Mouse (Mus musculus) CH12.LX (cell line): Measurements from ENCODE around the gene B4gat1. TPM values are rescaled to one million over a fixed set of nuclear protein-coding genes. Genes with fewer than 3 reads are reported as not detected.

Experiments used
- DNase-seq: peaks from one replicate; pipeline ENCODE4 v3.0.0-alpha.2; 2013; ENCODE audit errors: extremely low read depth
- H3K27ac ChIP-seq: 2 replicates; pipeline ENCODE4 v1.5.1; 2012; ENCODE audit warnings: low read depth, mild to moderate bottlenecking, control low read depth, moderate library complexity; ENCODE audit not compliant: insufficient read depth
- H3K27me3 ChIP-seq: replicated peaks from 2 replicates; pipeline ENCODE3; 2012; ENCODE audit warnings: inconsistent platforms
- H3K36me3 ChIP-seq, 2 experiments: replicated peaks in 1 of 2; 2 replicates each; pipeline versions ENCODE3 to v1.6.1; 2012; ENCODE audit warnings: inconsistent platforms in 1 of 2, low read length in 1 of 2, mild to moderate bottlenecking in 1 of 2, mixed read lengths in 1 of 2, moderate library complexity in 1 of 2; ENCODE audit not compliant: control insufficient read depth in 1 of 2, insufficient read depth in 1 of 2
- H3K4me1 ChIP-seq, 2 experiments: 2 replicates each; pipeline ENCODE4 v1.6.1; 2012; ENCODE audit warnings: inconsistent platforms in 1 of 2, moderate library complexity in 1 of 2; ENCODE audit not compliant: insufficient read depth in 2 of 2, control insufficient read depth in 1 of 2
- H3K4me2 ChIP-seq: 2 replicates; pipeline ENCODE4 v1.6.1; 2012; ENCODE audit warnings: low read depth, mild to moderate bottlenecking, control low read depth; ENCODE audit not compliant: poor library complexity, insufficient read depth, severe bottlenecking
- H3K4me3 ChIP-seq, 3 experiments: fragments of 150-350 bp in 1 of 3; sonication (generic) in 1 of 3; replicated peaks in 1 of 3; 2 replicates each; pipeline versions ENCODE3 to v1.5.1; 2011 to 2012; ENCODE audit warnings: low read depth in 2 of 3, low read length in 2 of 3, mild to moderate bottlenecking in 2 of 3, moderate library complexity in 2 of 3, control low read depth in 1 of 3, improper control_type of control experiment in 1 of 3, inconsistent platforms in 1 of 3, mixed read lengths in 1 of 3; ENCODE audit not compliant: poor library complexity in 1 of 3
- H3K79me2 ChIP-seq: replicated peaks from 2 replicates; pipeline ENCODE4 v1.6.1; 2012; ENCODE audit warnings: mild to moderate bottlenecking, moderate library complexity; ENCODE audit not compliant: control insufficient read depth, poor library complexity, insufficient read depth, severe bottlenecking; ENCODE audit errors: extremely low read depth
- H3K9ac ChIP-seq: 2 replicates; pipeline ENCODE4 v1.6.1; 2012; ENCODE audit warnings: low read depth, mild to moderate bottlenecking, control low read depth, moderate library complexity; ENCODE audit not compliant: insufficient read depth
- H3K9me3 ChIP-seq: replicated peaks from 2 replicates; pipeline ENCODE3; 2012; ENCODE audit warnings: low read length, inconsistent platforms, mixed read lengths
- CHD1 ChIP-seq: IDR thresholded peaks from 2 replicates; pipeline ENCODE4 v1.6.1; 2012; ENCODE audit warnings: low read depth, low read length, improper control_type of control experiment, inconsistent platforms
- CHD2 ChIP-seq: IDR thresholded peaks from 2 replicates; pipeline ENCODE4 v1.6.1; 2011; ENCODE audit warnings: low read length, improper control_type of control experiment
- CTCF ChIP-seq, 2 experiments: IDR thresholded peaks in 1 of 2; conservative IDR thresholded peaks in 1 of 2; 2 replicates each; pipeline ENCODE4 v1.5.1; 2011 to 2012; ENCODE audit warnings: low read depth in 2 of 2, low read length in 2 of 2, improper control_type of control experiment in 1 of 2, inconsistent platforms in 1 of 2, mild to moderate bottlenecking in 1 of 2, moderate library complexity in 1 of 2
- E2F4 ChIP-seq: IDR thresholded peaks from 2 replicates; pipeline ENCODE4 v1.6.1; 2011; ENCODE audit warnings: low read depth, low read length, improper control_type of control experiment; ENCODE audit not compliant: insufficient replicate concordance
- ELF1 ChIP-seq: IDR thresholded peaks from 2 replicates; pipeline ENCODE4 v1.6.1; 2014; ENCODE audit warnings: low read depth, mild to moderate bottlenecking, inconsistent platforms, low read length, improper control_type of control experiment
- EP300 ChIP-seq: IDR thresholded peaks from 2 replicates; pipeline ENCODE4 v1.6.1; 2011; ENCODE audit warnings: low read length, improper control_type of control experiment
- ETS1 ChIP-seq: conservative IDR thresholded peaks from 2 replicates; pipeline ENCODE4 v1.6.1; 2012; ENCODE audit warnings: low read depth, mild to moderate bottlenecking, inconsistent platforms, low read length, improper control_type of control experiment, moderate library complexity
- GABPA ChIP-seq: IDR thresholded peaks from 2 replicates; pipeline ENCODE4 v1.6.1; 2012; ENCODE audit warnings: low read depth, low read length, improper control_type of control experiment, inconsistent platforms; ENCODE audit not compliant: insufficient replicate concordance
- IRF4 ChIP-seq: IDR thresholded peaks from 2 replicates; pipeline ENCODE4 v1.6.1; 2014; ENCODE audit warnings: low read depth, mild to moderate bottlenecking, inconsistent platforms, low read length, improper control_type of control experiment
- JUND ChIP-seq: conservative IDR thresholded peaks from 2 replicates; pipeline ENCODE4 v1.6.1; 2011; ENCODE audit warnings: low read depth, low read length, improper control_type of control experiment
- MAX ChIP-seq: IDR thresholded peaks from 2 replicates; pipeline ENCODE4 v1.6.1; 2011; ENCODE audit warnings: low read length, improper control_type of control experiment
- MAZ ChIP-seq: IDR thresholded peaks from 2 replicates; pipeline ENCODE4 v1.6.1; 2012; ENCODE audit warnings: low read depth, mild to moderate bottlenecking, inconsistent platforms, low read length, improper control_type of control experiment, moderate library complexity
- MXI1 ChIP-seq: IDR thresholded peaks from 2 replicates; pipeline ENCODE4 v1.6.1; 2011; ENCODE audit warnings: mild to moderate bottlenecking, low read depth, low read length, improper control_type of control experiment
- NELFE ChIP-seq: IDR thresholded peaks from 2 replicates; pipeline ENCODE4 v1.6.1; 2011; ENCODE audit warnings: low read depth, low read length, improper control_type of control experiment
- RAD21 ChIP-seq: IDR thresholded peaks from 2 replicates; pipeline ENCODE4 v1.6.1; 2011; ENCODE audit warnings: low read depth, mild to moderate bottlenecking, low read length, improper control_type of control experiment, moderate library complexity
- SIN3A ChIP-seq: IDR thresholded peaks from 2 replicates; pipeline ENCODE4 v1.6.1; 2012; ENCODE audit warnings: low read length, improper control_type of control experiment, inconsistent platforms
- SMC3 ChIP-seq: IDR thresholded peaks from 2 replicates; pipeline ENCODE4 v1.6.1; 2011; ENCODE audit warnings: low read depth, low read length, improper control_type of control experiment
- ZKSCAN1 ChIP-seq: IDR thresholded peaks from 2 replicates; pipeline ENCODE4 v1.6.1; 2012; ENCODE audit warnings: low read depth, inconsistent platforms, low read length, improper control_type of control experiment, borderline replicate concordance
- ZNF384 ChIP-seq: IDR thresholded peaks from 2 replicates; pipeline ENCODE4 v1.6.1; 2012; ENCODE audit warnings: low read depth, low read length, improper control_type of control experiment, inconsistent platforms
- dilution Hi-C: fragments of 300-500 bp; cut with MboI; formaldehyde crosslinking; loops from 2 replicates; pipeline ENCODE4 v1.14.3; 2020; ENCODE audit warnings: low sequenced_read_pairs; ENCODE audit not compliant: extremely low pct_unique_long_range_greater_than_20kb, extremely low pct_ligation_motif_present
- in situ Hi-C: fragments of 300-500 bp; cut with MboI; formaldehyde crosslinking; loops from 3 replicates; pipeline ENCODE4 v1.14.3; 2019; ENCODE audit warnings: low sequenced_read_pairs, low pct_ligation_motif_present, low pct_unique_long_range_greater_than_20kb, mixed read lengths
- polyA plus RNA-seq: library from polyadenylated mRNA; unstranded; fragments of >175 nt; gene quantifications from 2 replicates; pipeline ENCODE4 v1.2.1, GENCODE M21; 2012; ENCODE audit warnings: low read depth; ENCODE audit not compliant: insufficient read length
- total RNA-seq, 2 experiments: library from RNA; depleted of rRNA; stranded (reverse); fragments of 300-350 nt in 1 of 2; fragments of >200 nt in 1 of 2; gene quantifications; 2 replicates each; pipeline ENCODE4 v1.2.3; 2012 to 2014

The B4gat1 gene
- total and polyA plus RNA-seq, 3 experiments = 5.2 to 12.1 (median 6.9) TPM

DNA sequence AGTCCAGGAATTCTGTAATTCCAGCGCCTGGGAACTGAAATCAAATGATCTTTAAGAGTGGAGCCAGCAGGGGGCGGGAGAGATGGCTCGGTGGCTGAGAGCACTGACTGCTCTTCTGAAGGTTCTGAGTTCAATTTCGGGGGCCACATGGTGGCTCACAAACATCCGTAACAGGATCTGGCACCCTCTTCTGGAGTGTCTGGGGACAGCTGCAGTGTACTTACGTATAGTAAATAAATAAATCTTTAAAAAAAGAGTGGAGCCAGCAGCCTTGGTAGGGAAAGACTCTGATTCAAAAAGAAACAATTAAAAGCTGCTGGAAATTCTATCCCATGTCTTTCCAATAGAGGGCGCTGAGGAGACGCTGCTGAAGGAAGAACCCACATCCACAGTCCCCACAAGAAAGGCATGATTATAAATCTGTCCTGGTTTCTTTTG lies 23.6 kb upstream of the B4gat1 start:
- peak; percentile 60 for DNase-seq
- H3K4me1 ChIP-seq = peaks cover 0 to 13% of the 10 kb centered on the region in 2 experiments; a peak in 1 of 4 replicates
- H3K9ac ChIP-seq = no peak overlapping the region
- no peaks in the 10 kb centered on the region for H3K9me3 ChIP-seq
- TF ChIP-seq E2F4 = no peak
- TF ChIP-seq ZKSCAN1 = no peak
- no peak for TF ChIP-seq ELF1
- 0 out of 2 replicates have a peak, but pooled peaks have one; percentile 1 for TF ChIP-seq SMC3
- TF ChIP-seq RAD21 = peak; percentile 47
- TF ChIP-seq SIN3A = no peak
- no peak for TF ChIP-seq MXI1
- peak; percentile 66 to 71 for TF ChIP-seq CTCF (conservative IDR thresholded peaks at IDR 0.05 in 1 of 2, IDR thresholded peaks at IDR 0.05 in 1 of 2; ENCODE audit: low read depth in 2 of 2, low read length in 2 of 2)
- no peak for TF ChIP-seq MAZ
- TF ChIP-seq IRF4 = peak; percentile 43; the same call in 1 of the 2 replicates
- H3K36me3 ChIP-seq = no peaks in the 10 kb centered on the region
- H3K27me3 ChIP-seq = peaks cover 45% of the 10 kb centered on the region
- in situ Hi-C loops = no loop called here
- H3K27ac ChIP-seq = no peak overlapping the region
- dilution Hi-C loops = no loop called here
- H3K4me3 ChIP-seq = no peak overlapping the region
- no peak overlapping the region for H3K4me2 ChIP-seq
- H3K79me2 ChIP-seq = no peaks in the 10 kb centered on the region

- H3K4me3 ChIP-seq = no peak overlapping the region
- peak overlapping the region; percentile 47; the same call in 1 of the 2 replicates for H3K4me2 ChIP-seq
- dilution Hi-C loops (no loop called here), in situ Hi-C loops (no loop called here)
- no peak for DNase-seq
- peaks cover 47% of the 10 kb centered on the region for H3K27me3 ChIP-seq
- H3K9ac ChIP-seq = no peak overlapping the region
- no peaks in the 10 kb centered on the region for H3K79me2 ChIP-seq
- H3K27ac ChIP-seq = no peak overlapping the region
- H3K4me1 ChIP-seq = peaks cover 0 to 13% of the 10 kb centered on the region in 2 experiments; a peak in 1 of 4 replicates
- no peaks in the 10 kb centered on the region for H3K9me3 ChIP-seq
- H3K36me3 ChIP-seq = no peaks in the 10 kb centered on the region
- TF ChIP-seq MAZ (no peak), GABPA (no peak), ZKSCAN1 (no peak), CHD1 (no peak), ZNF384 (no peak), CTCF (conservative IDR thresholded peaks at IDR 0.05 in 1 of 2, IDR thresholded peaks at IDR 0.05 in 1 of 2; ENCODE audit: low read depth in 2 of 2, low read length in 2 of 2) (no peak), JUND (no peak), MAX (no peak), MXI1 (no peak), NELFE (no peak), CHD2 (no peak), ETS1 (no peak), EP300 (no peak), RAD21 (no peak)
Observed at GRCm38 (mm10) chr19:5016221-5016742, 22.3 kb upstream of the B4gat1 start.
